ENCODE assay signal across 8 mouse cellular contexts in the genomic region with DNA sequence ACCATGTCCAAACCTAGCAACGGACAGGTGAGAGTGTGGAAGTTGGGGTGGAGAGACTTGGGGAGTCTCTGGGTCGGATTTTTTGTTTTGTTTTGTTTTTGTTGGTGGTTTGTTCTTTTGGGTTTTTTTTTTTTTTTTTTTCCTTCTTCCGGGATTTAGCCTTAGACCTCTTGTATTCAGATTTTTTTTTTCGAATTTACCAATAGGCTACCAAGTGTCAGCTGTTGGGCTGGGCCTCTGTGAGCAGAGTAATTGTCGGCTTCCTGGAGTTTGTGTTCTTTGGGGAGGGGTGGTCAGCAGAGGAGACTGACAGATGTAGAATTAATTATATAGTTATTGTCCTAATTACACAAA. TPM values are rescaled to one million over a fixed set of nuclear protein-coding genes. Genes with fewer than 3 reads are reported as not detected.
DNase-seq lines count a peak whose midpoint lies in the region; ATAC-seq lines count a peak whose summit lies in the region.

No protein-coding gene starts in this region.

- H3K27me3 ChIP-seq in hindbrain, embryonic 12.5 days: no peaks in the 10 kb centered on the region
- H3K27me3 ChIP-seq in liver, embryonic 13.5 days: no peaks in the 10 kb centered on the region
- no peaks in the 10 kb centered on the region for H3K27me3 ChIP-seq in splenic B cell, adult 2 months (ENCODE audit: control insufficient read depth, insufficient read depth, low read length, poor library complexity, severe bottlenecking)

- intact Hi-C loops in heart, postnatal 14 days (cut with DNase I): loop anchor here (2.0 kb wide), 1 partner anchor 49 kb away; a partner anchor contains a TSS

- H3K27ac ChIP-seq in brown adipose tissue, adult 24 weeks (replicated peaks; ENCODE audit: low read depth, low read length): peak overlapping the region; percentile 68
- peak overlapping the region; percentile 98 for H3K27ac ChIP-seq in hindbrain, embryonic 12.5 days
- peak overlapping the region; percentile 94 for H3K27ac ChIP-seq in liver, embryonic 13.5 days

- ATAC-seq in hindbrain, embryonic 12.5 days (ENCODE audit: low FRiP score): no peak
- ATAC-seq in liver, embryonic 13.5 days (ENCODE audit: low read depth): no peak

- WGBS in hindbrain, embryonic 12.5 days: 2% methylated on average over 5 of the region's 5 CpGs
- WGBS in liver, embryonic 13.5 days (ENCODE audit: insufficient replicate concordance): 1% methylated on average over 5 of the region's 5 CpGs

- peak overlapping the region; percentile 97 for H3K4me3 ChIP-seq in brown adipose tissue, adult 24 weeks (ENCODE audit: insufficient read depth, low read depth, low read length)
- H3K4me3 ChIP-seq in hindbrain, embryonic 12.5 days: peak overlapping the region; percentile 100
- peak overlapping the region; percentile 81 for H3K4me3 ChIP-seq in liver, embryonic 13.5 days (replicated peaks)

- peak; percentile 97 for DNase-seq in heart, adult 11 months
- no peak for DNase-seq in heart, postnatal 14 days
- no peak for DNase-seq in liver, embryonic 13.5 days
- DNase-seq in splenic B cell, adult 2 months (ENCODE audit: low read depth, low spot score): peak; percentile 24
- DNase-seq in yolk sac, embryonic 10.5 days (ENCODE audit: low spot score): no peak
- no peak for DNase-seq in spleen, postnatal 4 days (ENCODE audit: low spot score in 2 of 2)

- H3K9me3 ChIP-seq in hindbrain, embryonic 12.5 days (replicated peaks): no peaks in the 10 kb centered on the region
- H3K9me3 ChIP-seq in liver, embryonic 13.5 days (replicated peaks): no peaks in the 10 kb centered on the region

- peak overlapping the region; percentile 100 for H3K9ac ChIP-seq in hindbrain, embryonic 12.5 days
- H3K9ac ChIP-seq in liver, embryonic 13.5 days: peak overlapping the region; percentile 93

- H3K4me1 ChIP-seq in brown adipose tissue, adult 24 weeks (ENCODE audit: control insufficient read depth, insufficient read depth, insufficient read length, low read length): peaks cover 3% of the 10 kb centered on the region; the same call in 1 of the 2 replicates
- H3K4me1 ChIP-seq in hindbrain, embryonic 12.5 days: peaks cover 43% of the 10 kb centered on the region
- H3K4me1 ChIP-seq in liver, embryonic 13.5 days (replicated peaks): peaks cover 72% of the 10 kb centered on the region

- peaks cover 38% of the 10 kb centered on the region for H3K36me3 ChIP-seq in hindbrain, embryonic 12.5 days
- H3K36me3 ChIP-seq in liver, embryonic 13.5 days: peaks cover 44% of the 10 kb centered on the region
- 0 out of 2 replicates have a peak, but pooled peaks cover 3% of the 10 kb centered on the region for H3K36me3 ChIP-seq in splenic B cell, adult 2 months (ENCODE audit: control insufficient read depth, insufficient read depth, low read length, poor library complexity, severe bottlenecking)

- peak overlapping the region; percentile 98 for H3K4me2 ChIP-seq in hindbrain, embryonic 12.5 days (replicated peaks)
- H3K4me2 ChIP-seq in liver, embryonic 13.5 days: peak overlapping the region; percentile 98

RNA-seq across cellular contexts. Expression of a gene that starts 1.6 kb away (rescaled TPM):
- total RNA-seq in heart, postnatal 14 days (2021): 10 to 100 TPM; 45.2 to 49.4 TPM
- polyA plus RNA-seq in brown adipose tissue, adult 24 weeks (2012; ENCODE audit: insufficient read depth, insufficient read length, missing spikeins): 27.4 and 30.6 TPM in 2 replicates
- polyA plus RNA-seq in hindbrain, embryonic 12.5 days (2016; fragmentation: Nextera tagmentation; extraction: Ambion mirVana): 110 and 113 TPM in 2 replicates
- polyA plus RNA-seq in liver, embryonic 13.5 days (2015; fragmentation: Nextera tagmentation; extraction: Ambion mirVana): 16.8 and 17.7 TPM in 2 replicates

RNA-seq across cellular contexts. Expression of a gene that starts 1.8 kb away (rescaled TPM):
- total RNA-seq in heart, postnatal 14 days (2021): 1 to 10 TPM; 4.3 to 6.0 TPM
- polyA plus RNA-seq in brown adipose tissue, adult 24 weeks (2012; ENCODE audit: insufficient read depth, insufficient read length, missing spikeins): 6.0 and 12.4 TPM in 2 replicates
- polyA plus RNA-seq in hindbrain, embryonic 12.5 days (2016; fragmentation: Nextera tagmentation; extraction: Ambion mirVana): 1.4 and 2.6 TPM in 2 replicates
- polyA plus RNA-seq in liver, embryonic 13.5 days (2015; fragmentation: Nextera tagmentation; extraction: Ambion mirVana): 11.1 and 11.7 TPM in 2 replicates

RNA-seq across cellular contexts. Expression of a gene that starts 14.4 kb away (rescaled TPM):
- under 1 TPM in 1 of 2 experiments, not detected in 1; 0.17 TPM for total RNA-seq in heart, postnatal 14 days (2021)
- not detected in 2 replicates for polyA plus RNA-seq in brown adipose tissue, adult 24 weeks (2012; ENCODE audit: insufficient read depth, insufficient read length, missing spikeins)
- polyA plus RNA-seq in hindbrain, embryonic 12.5 days (2016; fragmentation: Nextera tagmentation; extraction: Ambion mirVana): 0.13 and 0.15 TPM in 2 replicates
- polyA plus RNA-seq in liver, embryonic 13.5 days (2015; fragmentation: Nextera tagmentation; extraction: Ambion mirVana): 1.5 TPM in 2 replicates

RNA-seq across cellular contexts. Expression of a gene that starts 18.0 kb away (rescaled TPM):
- total RNA-seq in heart, postnatal 14 days (2021): not detected
- polyA plus RNA-seq in brown adipose tissue, adult 24 weeks (2012; ENCODE audit: insufficient read depth, insufficient read length, missing spikeins): not detected in 2 replicates
- polyA plus RNA-seq in hindbrain, embryonic 12.5 days (2016; fragmentation: Nextera tagmentation; extraction: Ambion mirVana): 0.10 and 0.29 TPM in 2 replicates
- 0.17 TPM in 1 of 2 replicates, not detected in the other for polyA plus RNA-seq in liver, embryonic 13.5 days (2015; fragmentation: Nextera tagmentation; extraction: Ambion mirVana)

RNA-seq across cellular contexts. Expression of a gene that starts 20.6 kb away (rescaled TPM):
- 1 to 10 TPM; 5.1 to 6.1 TPM for total RNA-seq in heart, postnatal 14 days (2021)
- 3.0 and 3.3 TPM in 2 replicates for polyA plus RNA-seq in brown adipose tissue, adult 24 weeks (2012; ENCODE audit: insufficient read depth, insufficient read length, missing spikeins)
- 12.0 and 12.8 TPM in 2 replicates for polyA plus RNA-seq in hindbrain, embryonic 12.5 days (2016; fragmentation: Nextera tagmentation; extraction: Ambion mirVana)
- 0.54 and 0.80 TPM in 2 replicates for polyA plus RNA-seq in liver, embryonic 13.5 days (2015; fragmentation: Nextera tagmentation; extraction: Ambion mirVana)

Comparison
In these comparisons a context has a peak if more than half of its experiments do, and no peak if none do; other contexts are left out.
1. DNase-seq: peak in heart, adult 11 months (single experiment) and splenic B cell, adult 2 months (single experiment); none in heart, postnatal 14 days (0 of 2), liver, embryonic 13.5 days (single experiment), yolk sac, embryonic 10.5 days (single experiment) and spleen, postnatal 4 days (0 of 2).
2. Peak in every context shown above with its lines, with median percentiles within 50 percentile points of each other: H3K27ac ChIP-seq and H3K4me3 ChIP-seq.